Mouse (Mus musculus) fat pad, adult 2 months (tissue): Measurements from ENCODE around the gene Atp5b.

Experiments used
- DNase-seq: peaks from one replicate; pipeline ENCODE4 v3.0.0-alpha.2; 2011; ENCODE audit warnings: low read depth, low spot score; ENCODE audit errors: extremely low read depth

The Atp5b gene

GRCm38 (mm10) chr10:128095003-128095636 is 12.0 kb downstream of the Atp5b start:
- DNase-seq = no peak

DNA sequence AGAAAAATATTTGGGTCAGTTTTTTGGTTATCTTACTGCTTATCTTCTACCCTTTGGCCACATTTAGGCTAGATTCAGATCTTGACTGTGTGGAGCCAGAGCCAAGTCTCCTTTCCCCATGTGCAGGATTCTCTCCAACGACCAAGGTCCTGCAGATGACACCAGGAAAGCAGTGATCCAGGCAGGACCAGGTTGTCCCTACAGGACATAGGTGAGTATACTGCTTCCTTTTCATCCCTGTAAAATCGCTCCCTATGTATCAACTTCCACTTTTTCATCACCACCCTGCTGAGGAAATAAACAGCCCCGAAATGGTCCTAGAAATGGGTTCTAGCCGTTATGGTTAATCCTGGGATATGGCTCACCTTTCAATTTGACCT is 13.2 kb downstream of the Atp5b start:
- no peak for DNase-seq

DNA sequence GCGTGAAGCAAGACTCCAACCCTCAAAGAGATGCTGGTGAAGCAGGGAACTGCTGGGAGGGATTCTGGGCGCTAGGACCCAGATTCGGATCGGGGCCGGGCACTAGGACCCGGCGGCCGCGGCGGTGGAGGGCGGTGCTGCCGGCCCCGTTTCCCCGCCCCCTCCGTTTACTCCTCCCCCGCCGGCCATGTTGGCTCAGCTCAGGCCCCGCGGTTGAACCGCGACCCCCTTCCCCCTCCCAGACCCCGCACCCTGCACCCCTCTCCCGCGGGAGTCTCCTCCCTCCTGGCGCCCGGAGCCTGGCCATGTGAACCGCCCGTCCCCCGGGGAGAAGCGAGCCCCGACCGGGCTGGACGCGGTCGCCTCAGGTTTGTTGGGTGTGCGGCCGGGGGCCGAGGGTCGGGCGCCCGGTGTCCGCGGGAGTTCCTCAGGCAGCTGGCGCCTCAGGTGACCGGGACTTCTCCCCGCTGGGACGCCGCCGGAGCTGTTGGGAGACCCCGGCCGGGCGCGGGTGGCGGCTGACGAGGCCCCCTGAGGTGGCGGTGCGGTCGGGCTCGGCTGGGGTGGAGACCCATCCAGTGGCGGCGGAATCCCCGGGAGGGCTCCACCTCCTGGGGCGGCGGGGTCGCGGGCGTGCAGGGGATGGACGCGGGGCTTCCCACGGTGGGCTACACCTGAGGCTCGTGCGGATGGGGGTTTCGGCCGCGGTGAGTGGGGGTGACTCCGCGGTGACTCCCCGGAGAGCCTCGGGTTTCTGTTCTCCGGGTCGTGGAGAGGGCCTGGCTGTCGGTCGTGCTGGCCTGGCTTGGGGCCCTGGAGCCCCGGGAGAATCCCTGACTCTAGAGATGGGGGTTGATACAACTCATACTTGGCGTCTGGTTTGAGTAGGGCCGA is 13.9 kb downstream of the Atp5b start:
- no peak for DNase-seq

- no peak for DNase-seq
Observed at GRCm38 (mm10) chr10:128097587-128097971, 14.5 kb downstream of the Atp5b start.

GRCm38 (mm10) chr10:128110103-128110761 is 27.2 kb downstream of the Atp5b start:
- DNase-seq = no peak

- no peak for DNase-seq
Observed at GRCm38 (mm10) chr10:128111227-128111626, 28.2 kb downstream of the Atp5b start.

DNA sequence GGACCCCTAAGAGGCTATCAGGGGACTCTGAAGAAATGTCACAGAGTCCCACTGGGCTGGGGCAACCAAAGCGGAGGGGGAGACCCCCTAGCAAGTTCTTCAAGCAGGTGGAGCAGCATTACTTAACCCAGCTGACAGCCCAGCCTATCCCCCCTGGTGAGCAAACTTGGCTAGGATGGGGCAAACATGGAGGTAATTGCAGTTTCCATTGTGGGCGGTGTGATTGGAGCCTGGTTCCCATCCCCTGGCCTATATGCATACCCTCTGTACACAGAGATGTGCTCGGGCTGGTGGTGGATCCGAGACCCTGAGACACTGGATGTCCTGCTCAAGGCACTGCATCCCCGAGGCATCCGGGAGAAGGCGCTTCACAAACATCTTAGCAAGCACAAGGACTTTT is 40.8 kb downstream of the Atp5b start:
- DNase-seq = no peak

DNA sequence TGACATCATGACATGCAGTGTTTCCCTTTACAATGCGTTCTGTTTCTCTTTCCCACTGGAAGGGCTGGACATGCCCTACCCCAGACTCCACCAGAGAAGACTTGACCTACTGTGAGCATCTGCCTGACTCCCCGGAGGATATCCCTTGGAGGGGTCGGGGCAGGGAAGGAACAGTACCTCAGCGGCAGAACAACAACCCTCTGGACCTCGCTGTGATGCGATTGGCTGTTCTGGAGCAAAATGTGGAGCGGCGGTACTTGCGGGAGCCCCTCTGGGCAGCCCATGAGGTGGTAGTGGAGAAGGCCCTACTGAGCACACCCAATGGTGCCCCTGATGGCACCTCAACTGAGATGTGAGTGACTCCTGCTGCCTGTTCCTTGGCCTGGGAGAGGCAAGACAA is 41.8 kb downstream of the Atp5b start:
- DNase-seq = no peak

DNA sequence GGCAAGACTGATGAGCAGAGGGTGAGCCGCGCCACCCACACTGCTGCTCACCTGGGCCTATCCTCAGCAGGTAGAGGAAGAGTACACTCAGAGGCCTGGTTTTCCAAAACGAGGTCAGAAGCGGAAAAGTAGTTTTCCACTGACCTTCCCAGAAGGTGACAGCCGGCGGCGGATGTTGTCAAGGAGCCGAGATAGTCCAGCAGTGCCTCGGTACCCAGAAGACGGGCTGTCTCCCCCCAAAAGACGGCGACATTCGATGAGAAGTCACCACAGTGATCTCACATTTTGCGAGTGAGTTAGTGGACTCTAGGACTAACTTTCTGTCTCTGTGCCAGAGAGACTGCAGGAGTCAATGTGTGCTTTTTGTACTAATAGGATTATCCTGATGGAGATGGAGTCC is 42.9 kb downstream of the Atp5b start:
- DNase-seq = no peak

- DNase-seq = no peak
Observed at GRCm38 (mm10) chr10:128127497-128127896, 44.4 kb downstream of the Atp5b start.

- no peak for DNase-seq
Observed at GRCm38 (mm10) chr10:128128143-128128542, 45.1 kb downstream of the Atp5b start.

DNA sequence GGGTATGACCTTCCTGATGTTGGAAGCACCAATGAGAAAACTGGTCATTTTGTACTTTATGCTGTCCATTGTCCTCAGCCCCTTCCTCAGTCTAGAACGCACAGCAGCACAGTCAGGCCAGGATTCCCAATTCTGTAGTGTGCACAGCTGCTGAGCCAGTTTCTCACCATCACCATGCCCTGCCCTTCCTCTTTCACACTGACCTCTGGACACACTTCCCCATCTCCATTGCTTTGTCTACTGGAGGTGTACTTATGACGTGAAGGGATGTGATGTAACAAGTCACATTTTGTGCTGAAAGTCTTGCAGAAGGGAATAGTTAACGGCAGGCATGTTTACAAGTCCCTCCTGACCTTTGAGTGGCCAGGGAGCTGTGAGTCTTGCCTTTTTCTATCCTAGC is 48.2 kb downstream of the Atp5b start:
- no peak for DNase-seq

- DNase-seq = no peak
Observed at GRCm38 (mm10) chr10:128131812-128132211, 48.7 kb downstream of the Atp5b start.

GRCm38 (mm10) chr10:128133650-128134332 is 50.7 kb downstream of the Atp5b start:
- DNase-seq = no peak

DNA sequence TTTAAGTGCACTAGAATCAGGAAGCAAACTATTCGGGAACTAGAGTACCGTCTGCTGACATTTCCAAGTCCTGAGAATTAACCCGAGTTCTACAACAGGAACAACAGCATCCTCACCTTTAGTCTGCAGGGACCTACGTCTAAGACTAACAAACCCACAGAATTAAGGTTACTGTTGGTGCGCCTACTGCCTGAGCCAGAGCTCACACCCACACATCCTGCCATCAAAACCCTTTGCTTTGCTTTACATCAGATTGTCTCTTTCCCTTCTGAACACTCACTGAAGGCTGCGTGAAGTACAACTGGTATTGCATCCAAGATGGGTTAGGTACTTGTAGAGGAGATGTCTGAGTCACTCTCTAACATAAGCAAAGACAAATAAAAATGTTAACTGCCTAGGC is 52.3 kb downstream of the Atp5b start:
- DNase-seq = no peak
